Mouse (Mus musculus) WW6 (cell line): ENCODE measurements at regions not wholly inside any gene's neighbourhood (a gene's known extent, or its start where the extent isn't known, plus 50 kb on each side); places are given as distances from the start of the nearest gene placed in this dataset.
A peak's percentile ranks its signal among the peaks of the same experiment; 100 is the strongest.

Experiments
- DNase-seq: peaks from one replicate; pipeline ENCODE4 v3.0.0-alpha.2; 2013; ENCODE audit warnings: low read depth, low spot score

DNA sequence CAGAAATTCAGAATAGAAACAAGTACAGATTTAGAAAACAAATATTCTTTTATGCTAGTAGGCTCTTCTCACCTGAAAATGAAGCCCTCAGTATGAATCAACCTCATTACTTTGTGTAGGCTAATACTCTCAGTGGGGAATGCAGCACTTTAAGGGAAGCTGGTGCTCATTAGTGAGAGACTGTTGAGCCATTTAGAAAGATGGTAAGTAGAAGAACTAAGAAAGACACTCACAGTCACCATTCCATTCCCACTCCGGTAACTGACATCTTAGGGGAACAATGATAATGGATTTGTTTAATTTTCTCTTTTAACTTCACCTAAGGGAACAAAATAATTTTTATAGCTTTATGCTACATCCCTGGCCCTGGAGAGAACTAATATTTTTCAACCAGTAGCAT is 648.0 kb upstream of the Nova1 start:
- no peak for DNase-seq

DNA sequence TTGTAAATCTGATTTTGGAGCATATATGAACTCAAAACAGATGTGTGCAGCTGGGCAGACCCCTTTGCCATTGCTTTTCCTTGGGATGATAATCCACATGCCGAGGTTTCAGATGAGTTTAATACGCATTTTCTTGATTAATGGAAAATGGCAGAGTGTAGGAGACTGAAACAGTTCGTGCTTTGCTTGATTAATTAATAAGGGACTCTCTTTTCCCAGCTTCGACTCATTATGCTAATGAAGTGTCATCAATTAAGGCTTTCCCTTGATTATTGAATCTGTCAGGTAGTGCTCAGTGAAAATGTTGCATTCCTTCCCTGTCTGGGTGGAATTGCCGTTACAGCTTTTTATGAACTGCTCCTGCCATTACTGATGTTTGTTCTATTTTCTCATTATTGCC is 647.2 kb upstream of the Nova1 start:
- no peak for DNase-seq

DNA sequence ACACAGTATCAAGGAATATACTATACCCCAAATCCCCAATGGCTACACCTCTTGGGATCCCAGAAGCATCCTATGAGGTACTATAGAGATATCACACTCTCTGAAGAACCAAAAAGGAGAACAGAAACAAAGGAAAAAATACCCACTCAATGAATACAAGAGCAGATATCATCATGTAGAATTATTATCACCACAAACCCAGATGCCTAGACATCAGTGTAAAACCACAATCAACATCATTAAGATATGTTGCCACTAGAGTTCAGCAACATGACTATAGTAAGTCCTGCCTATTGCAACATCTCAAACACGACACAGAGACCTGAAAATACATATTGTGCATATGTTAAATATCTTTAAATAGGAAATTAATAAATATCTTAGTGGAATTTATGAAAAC is 612.9 kb upstream of the Nova1 start:
- no peak for DNase-seq

DNA sequence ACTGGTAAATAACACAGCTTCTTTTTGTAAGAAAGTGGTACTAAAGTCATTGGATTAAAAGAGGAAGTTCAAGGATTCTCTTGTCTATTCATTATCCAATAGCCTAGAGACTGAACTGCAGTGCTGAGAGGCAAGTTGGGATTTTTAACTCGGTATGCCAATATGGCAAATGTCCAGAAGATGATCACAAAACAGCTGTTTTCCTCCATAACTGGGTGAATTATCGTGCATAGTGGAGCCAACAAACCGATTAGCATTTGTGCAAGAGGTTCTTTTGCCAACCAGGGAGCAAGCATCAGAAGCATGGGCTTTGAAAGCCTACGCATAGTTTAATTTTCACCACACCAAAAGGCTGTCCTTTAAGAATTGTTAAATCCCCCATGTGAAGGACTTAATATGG is 593.5 kb upstream of the Nova1 start:
- DNase-seq = no peak

DNA sequence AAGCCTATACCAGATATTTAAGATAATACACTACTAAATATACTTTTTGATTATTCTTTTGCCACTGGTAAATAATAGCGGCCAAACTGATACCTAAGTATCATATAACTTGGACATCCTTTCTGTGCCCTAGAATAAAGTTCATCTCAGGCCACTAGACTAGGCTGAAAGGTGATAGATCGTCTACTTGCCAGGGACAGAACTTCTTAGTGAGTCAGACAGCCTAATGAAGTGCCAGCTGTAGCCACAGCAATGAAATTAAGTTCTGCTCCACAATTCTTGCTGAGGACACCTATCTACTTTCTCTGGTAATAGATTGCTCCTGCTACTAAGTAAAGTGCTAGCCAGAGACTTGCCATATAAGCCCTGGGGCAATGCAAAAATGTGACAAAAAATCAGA is 587.8 kb upstream of the Nova1 start:
- DNase-seq = no peak

DNA sequence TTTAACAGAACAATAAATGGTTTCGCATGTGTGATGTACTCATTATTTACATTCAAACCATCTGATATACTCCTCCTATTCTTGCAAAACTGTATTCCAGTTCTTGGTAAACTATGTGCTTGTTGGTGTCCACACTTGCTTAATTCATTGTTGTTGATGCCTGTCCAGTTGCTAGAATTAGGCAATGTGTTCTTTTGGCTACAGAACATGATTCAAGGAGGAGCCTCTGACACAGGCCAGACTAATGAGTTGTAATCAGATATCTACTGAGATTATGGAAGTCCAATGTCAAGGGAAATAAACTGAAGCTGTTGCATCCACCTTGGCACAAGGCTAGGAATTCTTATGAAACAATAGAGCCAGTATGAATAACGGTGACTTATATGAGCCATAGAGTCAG is 587.4 kb upstream of the Nova1 start:
- no peak for DNase-seq

DNA sequence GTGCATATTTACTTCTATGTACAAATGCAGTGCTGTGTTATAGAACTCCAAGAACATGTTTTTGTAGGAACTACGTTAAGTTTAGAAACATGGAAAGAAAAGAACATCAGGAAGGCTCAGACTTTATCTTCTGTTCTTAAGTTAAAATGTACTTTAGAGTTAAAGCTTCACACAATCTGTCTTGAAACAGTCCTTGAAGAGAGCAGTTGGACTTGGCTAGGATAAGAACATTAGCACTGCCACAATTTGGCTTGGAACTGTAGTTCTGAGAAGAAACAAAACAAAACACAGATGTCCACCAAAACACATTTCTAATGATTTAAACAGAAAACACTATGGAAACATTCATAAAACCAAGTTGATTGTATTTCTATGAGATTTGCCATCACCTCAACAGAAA is 564.5 kb upstream of the Nova1 start:
- DNase-seq = no peak

DNA sequence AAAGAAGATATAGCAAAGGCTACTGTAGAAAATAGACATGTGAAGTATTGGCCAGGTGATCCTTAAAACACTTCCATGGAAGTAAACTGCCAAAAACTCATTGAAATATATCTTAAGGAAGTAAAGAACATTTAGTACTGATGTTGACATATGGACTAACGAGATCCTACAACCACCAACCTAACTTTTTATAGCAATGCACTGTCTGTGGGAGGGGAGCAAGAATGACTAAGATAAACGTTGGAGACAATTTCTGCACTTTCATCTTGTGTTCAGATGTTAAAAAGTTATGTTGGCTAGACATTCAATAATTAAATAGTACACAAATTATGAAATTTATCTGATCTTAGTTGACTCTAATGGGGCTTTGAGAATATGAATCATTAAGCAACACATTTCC is 534.5 kb upstream of the Nova1 start:
- no peak for DNase-seq

DNA sequence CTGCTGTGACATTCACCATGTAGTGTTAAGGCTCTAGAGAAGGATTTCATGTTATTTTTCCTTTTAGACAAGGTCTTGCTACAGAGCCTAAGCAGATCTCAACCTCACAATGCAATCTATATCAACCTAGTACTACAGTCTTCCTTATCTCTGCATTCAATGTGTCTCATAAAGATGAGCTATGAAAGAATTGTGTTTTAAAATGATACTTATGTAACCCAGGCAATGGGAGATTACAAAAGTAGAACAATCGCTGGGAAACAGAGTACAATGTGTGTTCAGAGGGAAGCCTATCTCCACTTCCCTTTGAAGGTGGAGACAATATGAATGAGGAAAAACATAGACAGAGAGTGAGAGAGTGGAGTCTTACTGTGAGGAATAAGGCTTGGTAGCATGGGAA is 532.5 kb upstream of the Nova1 start:
- DNase-seq = no peak

DNA sequence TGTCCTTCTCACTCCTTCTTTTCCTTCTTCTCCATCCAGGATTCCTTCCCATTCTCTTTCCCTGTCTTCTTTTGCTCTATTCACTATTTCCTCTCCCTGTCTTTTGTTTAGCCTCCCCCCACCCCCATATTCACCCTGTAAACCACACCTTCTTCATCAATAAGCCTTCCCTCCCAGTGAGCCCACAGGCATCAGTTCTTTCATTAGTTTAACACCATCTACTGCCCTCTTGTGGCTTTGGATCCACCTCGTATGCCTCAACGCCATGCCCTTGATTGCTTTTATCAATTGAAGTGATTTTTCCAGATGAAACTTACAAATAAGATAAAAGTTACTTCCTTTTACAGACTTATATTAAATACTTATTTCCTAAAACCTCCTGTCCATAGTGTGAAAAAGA is 494.7 kb upstream of the Nova1 start:
- peak; percentile 1 for DNase-seq

DNA sequence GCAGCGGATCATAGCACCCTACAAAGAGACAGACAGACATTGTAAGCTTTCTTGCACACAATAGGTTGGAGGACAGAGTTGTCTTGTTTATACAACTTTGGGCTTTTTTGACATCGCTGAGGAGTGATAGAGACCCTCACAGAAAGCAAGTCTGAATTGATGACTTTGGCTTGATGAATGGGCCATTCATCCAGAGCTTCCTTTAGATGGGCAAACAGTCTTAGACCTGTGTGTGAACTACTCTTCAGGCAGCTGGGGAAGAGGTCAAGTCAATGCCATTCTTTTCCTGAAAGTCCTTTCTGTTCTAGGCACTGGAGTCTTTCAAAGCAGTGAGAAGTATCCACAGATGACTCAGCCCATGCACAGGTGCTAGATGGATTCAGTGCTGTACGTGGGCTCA is 457.2 kb upstream of the Nova1 start:
- no peak for DNase-seq

DNA sequence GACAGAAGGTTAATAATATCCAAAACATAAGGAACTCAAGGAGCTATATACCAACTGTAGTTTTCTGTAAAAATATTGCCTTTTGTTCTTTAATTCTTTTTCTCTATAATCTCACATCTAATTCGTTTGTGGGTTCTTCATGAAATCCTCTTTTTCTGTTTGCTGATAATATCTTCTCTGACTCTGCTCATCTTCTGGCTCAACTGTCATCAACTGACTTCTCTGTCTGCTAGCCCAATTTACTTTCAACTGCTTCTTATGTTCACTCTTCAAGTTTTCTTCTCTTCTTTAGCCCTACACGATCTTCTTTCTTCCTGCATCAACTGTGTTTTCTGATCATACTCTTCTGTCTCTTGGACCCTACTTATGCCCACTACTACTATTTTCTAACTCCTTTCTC is 453.6 kb upstream of the Nova1 start:
- DNase-seq = no peak

DNA sequence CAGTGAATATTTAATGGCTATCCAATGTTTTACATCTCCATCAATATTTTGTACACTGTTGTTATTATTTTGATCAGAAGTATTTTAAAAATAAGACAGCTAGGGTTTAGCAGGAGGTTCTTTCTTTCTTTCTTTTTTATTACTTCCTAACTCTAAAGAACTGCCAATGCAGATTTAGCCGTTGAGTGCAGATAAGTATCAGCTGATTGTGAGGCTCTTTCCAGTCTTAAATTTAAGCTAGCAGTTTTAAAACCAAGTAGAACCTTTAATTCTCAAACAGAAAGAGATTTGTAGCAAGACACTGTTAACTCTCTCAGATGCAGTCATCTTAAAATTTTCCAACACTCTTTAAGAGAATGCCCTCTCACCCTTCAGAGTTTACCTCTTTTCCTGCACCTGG is 445.4 kb upstream of the Nova1 start:
- DNase-seq = no peak

DNA sequence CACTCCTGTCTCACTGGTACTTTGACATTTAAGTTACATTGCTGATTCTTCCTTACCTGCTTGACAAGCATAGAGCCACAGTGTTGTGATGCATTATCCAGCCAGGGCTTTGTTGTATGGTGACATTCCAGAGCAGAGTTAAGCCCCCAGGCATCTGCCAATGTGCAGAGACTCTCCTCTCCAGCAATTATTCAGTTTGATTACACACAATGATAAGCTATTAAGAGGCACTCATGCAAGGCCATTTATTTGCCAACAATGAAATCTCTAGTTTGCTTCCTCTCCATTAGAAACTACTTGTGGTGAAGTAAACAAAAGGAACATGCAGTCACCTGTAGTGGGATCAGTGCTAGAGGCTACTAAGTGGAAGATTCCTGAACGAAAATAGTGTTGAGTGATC is 444.7 kb upstream of the Nova1 start:
- no peak for DNase-seq

DNA sequence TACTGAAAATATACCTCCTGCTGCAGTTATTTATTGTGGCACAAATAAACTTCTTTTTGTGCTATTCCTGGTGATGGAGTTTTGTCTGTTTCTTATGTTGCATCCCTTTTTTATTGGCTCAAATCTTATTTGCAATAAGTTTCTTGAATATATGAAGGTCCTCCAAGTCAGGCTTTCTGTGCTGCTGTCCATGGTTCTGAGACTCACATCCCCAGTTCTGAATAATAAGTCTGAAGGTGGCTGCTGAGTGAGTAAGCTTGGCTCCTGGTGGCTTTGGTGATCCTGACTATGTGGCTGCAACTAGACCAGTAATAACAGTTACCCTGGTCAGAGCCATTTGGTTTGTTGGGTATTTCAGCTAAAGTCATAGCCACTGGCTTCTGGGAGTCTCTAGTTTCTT is 433.6 kb upstream of the Nova1 start:
- no peak for DNase-seq

DNA sequence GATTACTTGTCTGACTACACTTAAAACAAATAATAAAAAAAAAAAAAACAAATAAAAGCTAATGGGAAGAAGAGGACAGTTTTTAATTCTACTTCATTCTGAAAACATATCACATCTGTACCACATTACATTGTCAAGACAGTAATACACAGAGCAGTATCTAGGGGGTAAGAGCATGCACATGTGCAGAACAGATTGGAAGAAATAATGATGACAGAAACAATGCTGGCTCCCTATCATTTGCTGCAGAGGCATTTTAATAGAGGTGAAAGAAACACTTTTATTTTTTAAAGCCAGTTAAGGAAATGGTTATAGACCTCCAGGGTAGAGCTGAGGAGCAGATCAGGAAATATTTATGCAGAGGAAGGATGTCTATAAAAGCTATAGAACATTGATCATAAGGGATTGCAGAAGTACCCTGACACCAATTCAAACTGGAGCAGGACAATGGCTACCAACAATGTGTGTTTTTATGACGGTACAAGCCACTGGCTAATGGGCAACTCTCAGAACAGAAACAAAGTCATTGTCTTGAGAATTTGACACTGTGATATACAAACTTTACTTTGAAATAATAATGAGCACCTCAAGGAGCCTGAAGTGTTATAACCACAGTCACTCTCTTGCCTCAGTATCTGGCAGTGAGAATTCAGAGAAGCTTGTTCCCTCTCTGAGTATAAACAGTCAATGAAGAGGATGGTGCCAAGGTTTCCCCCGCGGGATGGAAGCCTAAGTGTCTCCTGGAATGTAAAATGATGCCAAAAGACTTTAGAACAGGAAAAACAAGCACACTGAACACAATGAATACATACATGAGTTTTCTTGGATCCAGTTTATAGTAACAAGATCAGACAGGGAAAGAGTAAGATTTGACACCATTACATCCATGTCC is 425.1 kb upstream of the Nova1 start:
- no peak for DNase-seq

DNA sequence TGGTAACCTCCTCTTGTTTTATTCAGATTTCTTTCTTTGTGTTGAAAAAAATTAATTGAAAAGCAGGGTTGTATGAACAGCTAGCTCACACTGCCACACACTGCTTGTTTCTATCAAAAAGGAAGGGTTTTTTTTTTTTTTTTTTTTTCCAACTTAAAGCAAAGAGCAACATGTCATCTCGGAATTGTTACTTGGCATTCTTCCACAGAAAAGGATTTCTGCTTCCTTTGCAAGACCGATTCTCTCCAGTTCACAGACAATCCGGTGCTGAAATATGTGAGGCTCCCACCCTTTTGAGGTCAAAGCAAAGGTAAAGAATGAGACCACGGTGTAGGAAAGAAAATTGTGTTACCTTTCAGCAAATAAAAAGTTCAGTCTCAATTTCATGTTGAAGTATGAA is 401.3 kb upstream of the Nova1 start:
- no peak for DNase-seq

DNA sequence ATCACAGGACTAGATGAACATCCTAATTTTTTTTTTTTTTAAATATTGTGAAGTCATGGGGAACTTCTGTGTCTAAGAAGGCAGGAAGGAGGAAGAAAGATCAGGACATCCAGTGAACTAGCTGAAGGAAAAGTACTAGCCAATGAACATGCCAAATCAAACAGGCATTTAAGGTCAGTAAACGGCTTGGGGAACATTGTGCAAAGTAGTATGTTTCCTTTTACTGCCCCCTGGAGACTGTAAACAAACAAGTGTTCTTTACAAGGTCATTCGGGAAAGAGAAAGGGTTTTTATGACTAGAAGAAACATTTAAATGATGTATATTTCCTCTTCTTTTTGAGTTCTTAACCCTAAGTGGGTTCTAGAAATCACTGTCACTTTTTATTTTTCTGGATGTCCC is 400.6 kb upstream of the Nova1 start:
- DNase-seq = no peak

DNA sequence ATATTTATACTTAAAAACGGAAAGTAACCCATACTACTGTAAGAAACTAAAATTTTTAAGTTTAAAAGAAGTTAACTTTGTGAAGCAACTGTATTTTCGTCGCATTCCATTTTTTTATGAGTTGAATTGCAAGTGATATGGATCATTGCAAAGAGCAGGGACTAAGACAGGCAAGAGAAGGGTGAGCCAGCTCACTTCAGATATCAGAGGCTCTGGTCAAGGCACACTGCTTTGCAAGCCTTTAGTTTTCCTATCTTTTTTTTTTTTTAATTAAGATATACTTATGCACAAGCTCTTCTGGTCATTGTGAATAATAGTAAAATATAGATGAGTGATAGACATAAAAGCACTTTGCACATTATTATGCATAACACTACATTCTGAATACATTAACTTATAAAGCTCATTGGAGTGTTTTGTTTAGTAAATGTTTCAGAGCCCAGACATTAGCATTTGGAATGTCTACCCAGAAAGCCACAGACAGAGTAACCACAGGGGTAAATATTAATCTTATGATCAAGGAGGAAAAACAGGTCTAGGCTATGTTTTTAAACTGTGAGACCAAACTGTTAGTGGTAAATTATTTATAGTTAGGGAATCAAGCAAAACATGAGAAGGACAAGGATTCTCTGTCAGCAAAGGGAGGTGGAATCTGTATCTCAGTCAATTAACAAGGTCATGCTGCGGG is 392.8 kb upstream of the Nova1 start:
- DNase-seq = no peak

DNA sequence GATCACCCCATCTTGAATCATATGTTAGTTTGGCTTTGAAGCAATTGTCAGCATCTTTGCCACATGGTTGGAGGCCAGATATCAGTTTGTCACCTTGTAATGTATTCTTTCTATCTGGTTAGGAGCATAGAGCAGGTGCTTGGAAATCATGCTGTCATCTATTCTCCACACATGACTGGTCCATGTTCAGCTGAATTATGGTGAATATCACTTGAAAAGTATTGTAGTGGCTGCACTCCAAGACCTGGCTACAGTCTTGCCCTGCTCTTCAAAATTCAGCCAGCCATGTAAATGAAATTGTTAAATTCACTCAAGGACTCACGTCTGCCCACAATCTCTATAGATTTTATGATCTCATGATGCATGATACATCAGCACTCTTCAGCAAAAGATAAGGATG is 384.2 kb upstream of the Nova1 start:
- DNase-seq = no peak

DNA sequence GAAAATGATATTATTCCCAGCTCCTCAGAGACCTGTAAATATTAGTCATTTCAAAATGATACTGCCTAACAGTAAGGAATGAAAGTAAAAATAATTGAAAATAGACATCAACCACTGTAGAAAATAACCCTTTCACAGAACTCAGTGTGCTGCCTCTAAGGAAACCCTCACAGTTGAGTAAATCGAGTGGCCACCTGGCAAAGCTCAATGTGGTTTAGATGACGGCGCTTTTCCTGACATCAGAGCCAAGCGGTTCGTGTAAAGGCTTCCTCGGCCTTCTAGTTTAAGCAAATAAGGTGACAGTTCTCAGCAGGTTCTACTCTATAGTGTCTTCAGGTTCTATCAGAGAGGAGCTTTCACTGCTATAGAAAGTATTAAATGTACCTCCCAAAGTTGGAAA is 379.9 kb upstream of the Nova1 start:
- DNase-seq = no peak

DNA sequence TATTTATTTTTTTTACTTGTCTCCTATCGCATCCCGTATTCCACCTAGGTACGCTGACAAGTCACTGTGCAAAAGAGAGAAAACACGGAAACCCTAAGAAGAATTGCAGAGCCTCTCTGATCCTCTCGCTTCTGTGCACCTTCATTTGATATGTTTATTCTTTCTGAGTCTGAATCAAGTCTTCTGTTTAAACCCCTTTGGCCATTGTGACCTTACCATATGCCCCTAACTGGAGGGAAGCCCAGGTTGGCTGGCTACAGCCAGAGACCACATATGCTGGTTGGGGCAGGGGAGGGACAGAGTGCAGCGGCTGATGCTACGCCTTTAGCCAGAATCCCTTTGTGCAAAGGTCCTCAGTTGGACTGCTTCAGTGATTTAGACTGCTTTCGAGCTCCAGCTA is 346.0 kb upstream of the Nova1 start:
- DNase-seq = no peak

DNA sequence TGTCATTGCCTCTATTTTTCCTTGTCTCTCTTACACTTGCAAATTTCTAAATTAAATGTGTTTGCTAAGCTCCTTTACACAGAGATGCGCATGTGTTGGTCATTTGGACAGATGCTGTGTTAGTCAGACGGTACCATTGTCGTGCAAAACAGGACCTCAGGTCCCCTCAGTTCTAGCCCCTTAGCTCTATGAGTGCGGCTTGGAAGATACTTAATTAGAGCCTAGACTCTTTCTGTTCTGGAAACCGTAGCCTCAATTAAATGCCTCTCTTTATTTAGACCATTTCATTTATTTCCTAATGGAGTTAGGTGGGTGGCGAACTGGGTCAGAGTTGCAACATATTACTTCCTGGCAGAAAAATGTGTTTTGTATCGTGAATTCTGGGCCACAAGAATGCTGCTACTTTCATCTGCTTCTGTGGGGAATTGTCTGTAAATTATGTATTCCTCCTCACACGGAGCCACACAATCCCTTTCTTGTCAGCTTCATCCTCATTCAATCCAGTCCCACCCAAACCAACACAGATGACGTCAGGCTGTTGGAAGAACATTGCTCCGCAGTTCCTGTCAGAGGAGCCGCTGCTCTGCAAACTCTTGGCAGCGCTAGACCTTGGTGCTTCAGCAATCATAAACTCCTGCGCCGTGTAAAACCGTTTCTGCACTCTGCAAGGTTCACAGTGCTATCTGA is 345.4 kb upstream of the Nova1 start:
- no peak for DNase-seq
